Mouse (Mus musculus): ENCODE measurements at regions not wholly inside any gene's neighbourhood (a gene's known extent, or its start where the extent isn't known, plus 50 kb on each side); places are given as distances from the start of the nearest gene placed in this dataset.

GRCm38 (mm10) chr9:34202942-34203551 lies 282.6 kb upstream of the Kirrel3 start:
- H3K4me1 ChIP-seq (ENCODE audit: control insufficient read depth, insufficient read depth, low read length) = no peaks in the 10 kb centered on the region; the same call in 1 of the 2 replicates
- no peak overlapping the region for H3K4me3 ChIP-seq (ENCODE audit: insufficient read depth, low read depth, low read length)
- 23% methylated on average over 11 of the region's 11 CpGs for WGBS
- no peaks in the 10 kb centered on the region for H3K36me3 ChIP-seq (ENCODE audit: control insufficient read depth, insufficient read depth, low read length)
- no peak for TF ChIP-seq CTCF (conservative IDR thresholded peaks at IDR 0.05; ENCODE audit: insufficient read depth, insufficient read length, low read depth, low read length)
- no peak for TF ChIP-seq POLR2A (IDR thresholded peaks at IDR 0.05; ENCODE audit: low read depth, low read length)
- no peaks in the 10 kb centered on the region for H3K27me3 ChIP-seq (replicated peaks; ENCODE audit: control insufficient read depth, insufficient read depth, low read length)
- DNase-seq = no peak
- H3K27ac ChIP-seq (ENCODE audit: insufficient read depth, low read depth, low read length) = no peak overlapping the region

GRCm38 (mm10) chr9:34203624-34204365 lies 281.9 kb upstream of the Kirrel3 start:
- Histone ChIP-seq H3K27ac (ENCODE audit: insufficient read depth, low read depth, low read length) (no peak overlapping the region), H3K27me3 (replicated peaks; ENCODE audit: control insufficient read depth, insufficient read depth, low read length) (no peaks in the 10 kb centered on the region), H3K36me3 (ENCODE audit: control insufficient read depth, insufficient read depth, low read length) (no peaks in the 10 kb centered on the region), H3K4me3 (ENCODE audit: insufficient read depth, low read depth, low read length) (no peak overlapping the region), H3K4me1 (ENCODE audit: control insufficient read depth, insufficient read depth, low read length) (no peaks in the 10 kb centered on the region; the same call in 1 of the 2 replicates)
- no peak for DNase-seq
- WGBS = 51% methylated on average over 7 of the region's 7 CpGs
- TF ChIP-seq CTCF (conservative IDR thresholded peaks at IDR 0.05; ENCODE audit: insufficient read depth, insufficient read length, low read depth, low read length) (no peak), POLR2A (IDR thresholded peaks at IDR 0.05; ENCODE audit: low read depth, low read length) (no peak)

GRCm38 (mm10) chr9:34204479-34204878 lies 281.2 kb upstream of the Kirrel3 start:
- no peak for DNase-seq
- Histone ChIP-seq H3K36me3 (ENCODE audit: control insufficient read depth, insufficient read depth, low read length) (no peaks in the 10 kb centered on the region), H3K27ac (ENCODE audit: insufficient read depth, low read depth, low read length) (no peak overlapping the region), H3K4me3 (ENCODE audit: insufficient read depth, low read depth, low read length) (no peak overlapping the region), H3K4me1 (ENCODE audit: control insufficient read depth, insufficient read depth, low read length) (no peaks in the 10 kb centered on the region; the same call in 1 of the 2 replicates), H3K27me3 (replicated peaks; ENCODE audit: control insufficient read depth, insufficient read depth, low read length) (no peaks in the 10 kb centered on the region)
- TF ChIP-seq POLR2A (IDR thresholded peaks at IDR 0.05; ENCODE audit: low read depth, low read length) = no peak
- no peak for TF ChIP-seq CTCF (conservative IDR thresholded peaks at IDR 0.05; ENCODE audit: insufficient read depth, insufficient read length, low read depth, low read length)
- WGBS = 67% methylated on average over 2 of the region's 2 CpGs

- 30% methylated on average over 2 of the region's 2 CpGs for WGBS
- DNase-seq = no peak
- TF ChIP-seq CTCF (conservative IDR thresholded peaks at IDR 0.05; ENCODE audit: insufficient read depth, insufficient read length, low read depth, low read length) (no peak), POLR2A (IDR thresholded peaks at IDR 0.05; ENCODE audit: low read depth, low read length) (no peak)
- Histone ChIP-seq H3K36me3 (ENCODE audit: control insufficient read depth, insufficient read depth, low read length) (no peaks in the 10 kb centered on the region), H3K4me1 (ENCODE audit: control insufficient read depth, insufficient read depth, low read length) (no peaks in the 10 kb centered on the region), H3K27ac (ENCODE audit: insufficient read depth, low read depth, low read length) (no peak overlapping the region), H3K27me3 (replicated peaks; ENCODE audit: control insufficient read depth, insufficient read depth, low read length) (no peaks in the 10 kb centered on the region), H3K4me3 (ENCODE audit: insufficient read depth, low read depth, low read length) (no peak overlapping the region)
These were observed 254.1 kb upstream of the Kirrel3 start for GRCm38 (mm10) chr9:34231561-34231960.

DNA sequence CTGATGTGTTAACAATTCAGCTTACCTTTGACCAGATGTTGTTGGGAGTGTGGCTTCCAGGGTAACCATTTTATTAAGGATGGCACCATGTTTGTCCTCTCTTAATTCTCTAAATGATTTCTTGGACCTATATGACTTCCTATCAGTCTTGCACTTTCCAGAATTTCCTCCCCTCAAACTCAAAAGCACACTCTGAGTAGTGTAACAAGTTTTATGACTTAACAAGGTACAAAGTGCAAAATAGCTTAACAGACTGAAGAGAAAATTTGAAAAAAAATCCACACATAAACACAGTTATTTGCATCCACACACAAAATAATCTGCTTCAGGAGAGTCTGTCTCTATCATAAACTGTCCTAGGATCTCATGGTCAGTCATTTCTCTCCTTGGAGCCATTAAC lies 251.0 kb upstream of the Kirrel3 start:
- Histone ChIP-seq H3K4me3 (ENCODE audit: insufficient read depth, low read depth, low read length) (no peak overlapping the region), H3K27ac (ENCODE audit: insufficient read depth, low read depth, low read length) (no peak overlapping the region), H3K4me1 (ENCODE audit: control insufficient read depth, insufficient read depth, low read length) (no peaks in the 10 kb centered on the region), H3K36me3 (ENCODE audit: control insufficient read depth, insufficient read depth, low read length) (no peaks in the 10 kb centered on the region), H3K27me3 (replicated peaks; ENCODE audit: control insufficient read depth, insufficient read depth, low read length) (no peaks in the 10 kb centered on the region)
- DNase-seq = no peak
- no peak for TF ChIP-seq CTCF (conservative IDR thresholded peaks at IDR 0.05; ENCODE audit: insufficient read depth, insufficient read length, low read depth, low read length)
- no peak for TF ChIP-seq POLR2A (IDR thresholded peaks at IDR 0.05; ENCODE audit: low read depth, low read length)

- Histone ChIP-seq H3K4me1 (ENCODE audit: control insufficient read depth, insufficient read depth, low read length) (no peaks in the 10 kb centered on the region), H3K36me3 (ENCODE audit: control insufficient read depth, insufficient read depth, low read length) (no peaks in the 10 kb centered on the region), H3K4me3 (ENCODE audit: insufficient read depth, low read depth, low read length) (no peak overlapping the region), H3K27ac (ENCODE audit: insufficient read depth, low read depth, low read length) (no peak overlapping the region), H3K27me3 (replicated peaks; ENCODE audit: control insufficient read depth, insufficient read depth, low read length) (no peaks in the 10 kb centered on the region)
- TF ChIP-seq CTCF (conservative IDR thresholded peaks at IDR 0.05; ENCODE audit: insufficient read depth, insufficient read length, low read depth, low read length) (no peak), POLR2A (IDR thresholded peaks at IDR 0.05; ENCODE audit: low read depth, low read length) (no peak)
- WGBS = 83% methylated on average over 2 of the region's 2 CpGs
- DNase-seq = no peak
These were observed 246.2 kb upstream of the Kirrel3 start for GRCm38 (mm10) chr9:34239531-34239930.

- WGBS = 74% methylated on average over 2 of the region's 2 CpGs
- no peak for DNase-seq
- H3K4me1 ChIP-seq (ENCODE audit: control insufficient read depth, insufficient read depth, low read length) = no peaks in the 10 kb centered on the region
- no peak overlapping the region for H3K27ac ChIP-seq (ENCODE audit: insufficient read depth, low read depth, low read length)
- H3K36me3 ChIP-seq (ENCODE audit: control insufficient read depth, insufficient read depth, low read length) = no peaks in the 10 kb centered on the region
- no peak overlapping the region for H3K4me3 ChIP-seq (ENCODE audit: insufficient read depth, low read depth, low read length)
- TF ChIP-seq POLR2A (IDR thresholded peaks at IDR 0.05; ENCODE audit: low read depth, low read length) (no peak), CTCF (conservative IDR thresholded peaks at IDR 0.05; ENCODE audit: insufficient read depth, insufficient read length, low read depth, low read length) (no peak)
- no peaks in the 10 kb centered on the region for H3K27me3 ChIP-seq (replicated peaks; ENCODE audit: control insufficient read depth, insufficient read depth, low read length)
These were observed 242.0 kb upstream of the Kirrel3 start for GRCm38 (mm10) chr9:34243674-34244073.
